Mouse (Mus musculus) hindbrain, embryonic 16.5 days (tissue): Measurements from ENCODE around the gene Hcfc2. TPM values are rescaled to one million over a fixed set of nuclear protein-coding genes. Genes with fewer than 3 reads are reported as not detected.

Experiments used
- ATAC-seq: fragments of 200-750 bp; cut with Nextera tagmentation; 2 replicates; pipeline ENCODE4 v1.8.0; 2017; ENCODE audit warnings: moderate TSS enrichment, moderate library complexity
- H3K27ac ChIP-seq: fragments of 300-500 bp; sonication (generic); 2 replicates; pipeline ENCODE4 v1.5.1; 2014; ENCODE audit warnings: low read depth, mild to moderate bottlenecking, control low read depth, low read length, moderate library complexity
- H3K27me3 ChIP-seq: fragments of 300-500 bp; sonication (generic); replicated peaks from 2 replicates; pipeline ENCODE4 v1.6.1; 2014; ENCODE audit warnings: low read length; ENCODE audit not compliant: control insufficient read depth, insufficient read depth
- H3K36me3 ChIP-seq: fragments of 300-500 bp; sonication (generic); 2 replicates; pipeline ENCODE4 v1.6.1; 2014; ENCODE audit warnings: mild to moderate bottlenecking, low read length, moderate library complexity, mixed read lengths; ENCODE audit not compliant: control insufficient read depth, insufficient read depth
- H3K4me1 ChIP-seq: fragments of 300-500 bp; sonication (generic); 2 replicates; pipeline ENCODE4 v1.6.1; 2014; ENCODE audit warnings: low read depth, low read length; ENCODE audit not compliant: control insufficient read depth, insufficient read depth
- H3K4me2 ChIP-seq: fragments of 300-500 bp; sonication (generic); 2 replicates; pipeline ENCODE4 v1.6.1; 2014; ENCODE audit warnings: mild to moderate bottlenecking, low read length, control low read depth, moderate library complexity
- H3K4me3 ChIP-seq: fragments of 300-500 bp; sonication (generic); 2 replicates; pipeline ENCODE4 v1.5.1; 2014; ENCODE audit warnings: mild to moderate bottlenecking, low read length, control low read depth, moderate library complexity
- H3K9ac ChIP-seq: fragments of 300-500 bp; sonication (generic); 2 replicates; pipeline ENCODE4 v1.6.1; 2014; ENCODE audit warnings: low read depth, mild to moderate bottlenecking, control low read depth, low read length, moderate library complexity
- H3K9me3 ChIP-seq: fragments of 300-500 bp; sonication (generic); 2 replicates; pipeline ENCODE4 v1.6.1; 2014; ENCODE audit warnings: mild to moderate bottlenecking, low read length, moderate library complexity; ENCODE audit not compliant: control insufficient read depth
- WGBS: fragments of 180-500 bp; shearing (Covaris S2); extraction: QIAGEN DNeasy Blood & Tissue Kit; methylation state at CpG from one replicate; pipeline ENCODE4 v1.1.7; 2014; 5-methylcytosine and 5-hydroxymethylcytosine counted together
- polyA plus RNA-seq: library from polyadenylated mRNA; unstranded; fragments of >200 nt; fragmentation: Nextera tagmentation; extraction: Ambion mirVana; gene quantifications from 2 replicates; pipeline ENCODE4 v1.2.1, GENCODE M21; 2015

Gene Hcfc2
- polyA plus RNA-seq, 1 experiment from 2014 or later, result 37.7 TPM

GRCm38 (mm10) chr10:82750778-82751177 is 54.8 kb downstream of the Hcfc2 start:
- WGBS, result 96% methylated on average over 6 of the region's 6 CpGs
- no peak for ATAC-seq
- H3K36me3 ChIP-seq, result peaks cover 57% of the 10 kb centered on the region

GRCm38 (mm10) chr10:82752921-82753320 is 57.0 kb downstream of the Hcfc2 start:
- Histone ChIP-seq H3K4me2 (no peak overlapping the region), H3K36me3 (peaks cover 61% of the 10 kb centered on the region), H3K27me3 (no peaks in the 10 kb centered on the region), H3K9ac (no peak overlapping the region), H3K4me1 (no peaks in the 10 kb centered on the region), H3K27ac (no peak overlapping the region), H3K4me3 (no peak overlapping the region), H3K9me3 (no peaks in the 10 kb centered on the region)
- ATAC-seq, result no peak
- 93% methylated on average over 3 of the region's 3 CpGs for WGBS

More at GRCm38 (mm10) chr10:82750778-82751177, 54.8 kb downstream of the Hcfc2 start:
- no peaks in the 10 kb centered on the region for H3K9me3 ChIP-seq
- no peak overlapping the region for H3K9ac ChIP-seq
- no peaks in the 10 kb centered on the region for H3K27me3 ChIP-seq
- H3K4me1 ChIP-seq, result no peaks in the 10 kb centered on the region
- H3K27ac ChIP-seq, result no peak overlapping the region
- no peak overlapping the region for H3K4me3 ChIP-seq
- H3K4me2 ChIP-seq, result no peak overlapping the region

GRCm38 (mm10) chr10:82754642-82755041 is 58.7 kb downstream of the Hcfc2 start:
- Histone ChIP-seq H3K9ac (no peak overlapping the region), H3K27me3 (no peaks in the 10 kb centered on the region), H3K36me3 (peaks cover 56% of the 10 kb centered on the region), H3K9me3 (no peaks in the 10 kb centered on the region), H3K4me3 (no peak overlapping the region), H3K4me2 (no peak overlapping the region), H3K4me1 (no peaks in the 10 kb centered on the region; the same call in none of the 2 replicates), H3K27ac (no peak overlapping the region)
- 100% methylated on average over 1 of the region's 1 CpGs for WGBS
- ATAC-seq, result no peak

GRCm38 (mm10) chr10:82755213-82755890 is 59.4 kb downstream of the Hcfc2 start:
- no peak for ATAC-seq

GRCm38 (mm10) chr10:82756466-82756865 is 60.5 kb downstream of the Hcfc2 start:
- Histone ChIP-seq H3K27ac (no peak overlapping the region), H3K36me3 (peaks cover 47% of the 10 kb centered on the region), H3K27me3 (no peaks in the 10 kb centered on the region), H3K4me2 (no peak overlapping the region), H3K9me3 (no peaks in the 10 kb centered on the region), H3K4me3 (no peak overlapping the region), H3K4me1 (peaks cover 17% of the 10 kb centered on the region), H3K9ac (no peak overlapping the region)
- ATAC-seq, result no peak
- 82% methylated on average over 9 of the region's 9 CpGs for WGBS

More at GRCm38 (mm10) chr10:82755213-82755890, 59.4 kb downstream of the Hcfc2 start:
- no peaks in the 10 kb centered on the region for H3K9me3 ChIP-seq
- H3K9ac ChIP-seq, result no peak overlapping the region
- no peak overlapping the region for H3K4me3 ChIP-seq
- WGBS, result 90% methylated on average over 11 of the region's 11 CpGs
- peaks cover 6% of the 10 kb centered on the region for H3K4me1 ChIP-seq
- peaks cover 57% of the 10 kb centered on the region for H3K36me3 ChIP-seq
- no peak overlapping the region for H3K27ac ChIP-seq
- H3K27me3 ChIP-seq, result no peaks in the 10 kb centered on the region
- H3K4me2 ChIP-seq, result no peak overlapping the region

GRCm38 (mm10) chr10:82757341-82757740 is 61.4 kb downstream of the Hcfc2 start:
- H3K36me3 ChIP-seq, result peaks cover 39% of the 10 kb centered on the region
- H3K9me3 ChIP-seq, result no peaks in the 10 kb centered on the region
- H3K27me3 ChIP-seq, result no peaks in the 10 kb centered on the region
- WGBS, result 66% methylated on average over 9 of the region's 9 CpGs
- H3K4me3 ChIP-seq, result no peak overlapping the region
- no peak overlapping the region for H3K9ac ChIP-seq
- peaks cover 24% of the 10 kb centered on the region for H3K4me1 ChIP-seq
- H3K4me2 ChIP-seq, result no peak overlapping the region
- H3K27ac ChIP-seq, result no peak overlapping the region
- no peak for ATAC-seq

GRCm38 (mm10) chr10:82758368-82758767 is 62.4 kb downstream of the Hcfc2 start:
- H3K27me3 ChIP-seq, result no peaks in the 10 kb centered on the region
- H3K4me2 ChIP-seq, result no peak overlapping the region
- no peak for ATAC-seq
- no peak overlapping the region for H3K27ac ChIP-seq
- no peaks in the 10 kb centered on the region for H3K9me3 ChIP-seq
- peaks cover 35% of the 10 kb centered on the region for H3K36me3 ChIP-seq
- H3K9ac ChIP-seq, result no peak overlapping the region
- WGBS, result 69% methylated on average over 6 of the region's 6 CpGs
- no peak overlapping the region for H3K4me3 ChIP-seq
- peaks cover 25% of the 10 kb centered on the region for H3K4me1 ChIP-seq

GRCm38 (mm10) chr10:82758878-82759277 is 62.9 kb downstream of the Hcfc2 start:
- Histone ChIP-seq H3K36me3 (peaks cover 30% of the 10 kb centered on the region), H3K4me1 (peaks cover 25% of the 10 kb centered on the region)

GRCm38 (mm10) chr10:82759706-82760105 is 63.7 kb downstream of the Hcfc2 start:
- no peaks in the 10 kb centered on the region for H3K9me3 ChIP-seq
- H3K4me3 ChIP-seq, result no peak overlapping the region
- peaks cover 26% of the 10 kb centered on the region for H3K36me3 ChIP-seq
- H3K9ac ChIP-seq, result no peak overlapping the region
- 91% methylated on average over 5 of the region's 5 CpGs for WGBS
- H3K4me1 ChIP-seq, result peaks cover 29% of the 10 kb centered on the region
- no peak overlapping the region; the same call in 1 of the 2 replicates for H3K4me2 ChIP-seq
- H3K27me3 ChIP-seq, result no peaks in the 10 kb centered on the region
- H3K27ac ChIP-seq, result no peak overlapping the region
- ATAC-seq, result no peak

More at GRCm38 (mm10) chr10:82758878-82759277, 62.9 kb downstream of the Hcfc2 start:
- Histone ChIP-seq H3K27ac (no peak overlapping the region), H3K4me3 (no peak overlapping the region), H3K9ac (no peak overlapping the region), H3K4me2 (no peak overlapping the region), H3K9me3 (no peaks in the 10 kb centered on the region), H3K27me3 (no peaks in the 10 kb centered on the region)
- 97% methylated on average over 3 of the region's 3 CpGs for WGBS
- no peak for ATAC-seq
